Mouse (Mus musculus): ENCODE data around the gene Atg16l2.

Gene Atg16l2

GRCm38 (mm10) chr7:101311061-101311460, 9.0 kb upstream of the Atg16l2 start:
- no peak for TF ChIP-seq GATA4 (IDR thresholded peaks at IDR 0.05; ENCODE audit: insufficient replicate concordance, low read length)

DNA sequence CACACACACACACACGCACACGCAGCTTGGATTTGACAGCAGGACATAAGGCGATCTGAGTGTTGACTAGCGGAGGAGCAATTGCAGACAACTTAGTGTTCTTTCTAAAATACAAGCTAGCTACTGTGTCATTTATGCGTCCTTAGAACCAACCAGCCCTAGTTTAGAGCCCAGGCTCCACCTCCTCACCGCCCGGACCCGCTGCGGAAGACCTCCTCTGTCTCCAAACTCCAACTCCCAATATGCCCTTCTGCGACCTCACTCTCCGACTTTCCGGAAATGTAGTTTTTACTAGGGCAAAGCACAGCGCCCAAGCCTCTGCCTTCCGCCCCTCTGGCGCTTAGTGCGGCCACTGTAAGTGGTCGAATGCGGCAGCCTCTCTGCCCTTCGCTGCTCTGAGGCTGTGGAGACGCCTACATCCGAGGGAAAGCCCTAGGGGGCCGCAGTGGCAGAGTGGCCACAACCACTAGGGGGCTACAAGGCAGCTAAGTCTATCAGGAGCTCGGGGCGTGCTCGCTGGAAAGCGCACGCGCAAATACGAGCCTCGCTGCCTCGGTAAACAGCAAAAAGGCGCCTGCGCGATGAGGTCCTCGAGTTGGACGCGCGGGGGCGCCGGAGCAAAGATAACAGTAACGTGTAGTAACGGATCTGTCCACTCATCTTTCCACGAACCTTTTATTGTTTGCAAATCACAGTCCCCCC, 8.4 kb upstream of the Atg16l2 start:
- TF ChIP-seq GATA4 (IDR thresholded peaks at IDR 0.05; ENCODE audit: insufficient replicate concordance, low read length), result peak; percentile 96; the same call in 1 of the 2 replicates

DNA sequence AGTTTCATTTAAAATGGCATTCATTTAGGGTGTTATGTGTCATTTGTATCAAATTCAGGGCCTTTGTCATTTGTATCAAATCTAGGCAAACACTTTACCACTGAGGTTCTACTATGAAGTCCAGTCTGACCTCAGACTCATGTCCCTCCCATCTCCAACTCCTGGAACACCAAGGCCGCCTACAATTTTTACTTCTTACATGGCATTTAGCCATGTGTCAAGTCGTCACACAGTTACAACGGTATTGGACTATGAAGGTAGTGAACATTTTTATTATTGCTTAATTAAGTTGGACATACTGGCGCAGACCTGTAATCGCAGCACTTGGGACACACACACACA, 7.9 kb upstream of the Atg16l2 start:
- TF ChIP-seq GATA4 (IDR thresholded peaks at IDR 0.05; ENCODE audit: insufficient replicate concordance, low read length), result no peak

- no peak for TF ChIP-seq GATA4 (IDR thresholded peaks at IDR 0.05; ENCODE audit: insufficient replicate concordance, low read length)
These were observed 4.8 kb upstream of the Atg16l2 start for GRCm38 (mm10) chr7:101306841-101307240.

DNA sequence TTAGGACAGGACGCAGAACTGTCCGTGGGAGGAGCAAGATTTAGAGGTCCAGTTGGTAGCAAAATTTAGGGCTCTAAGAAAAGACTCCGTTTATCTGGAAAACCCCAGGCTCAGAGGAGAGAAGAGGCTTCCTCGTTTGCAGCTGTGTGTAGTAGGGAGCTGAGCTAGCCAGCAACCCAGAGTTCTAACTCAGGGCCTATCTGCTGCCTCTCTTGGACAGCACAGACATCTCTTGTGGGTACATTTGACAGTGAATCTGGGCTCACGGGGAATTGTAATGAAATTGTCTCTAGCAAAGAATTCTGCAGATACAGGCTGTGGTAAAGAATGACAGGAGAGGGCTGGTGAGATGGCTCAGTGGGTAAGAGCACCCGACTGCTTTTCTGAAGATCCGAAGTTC, 640 bp upstream of the Atg16l2 start:
- TF ChIP-seq GATA4 (IDR thresholded peaks at IDR 0.05; ENCODE audit: insufficient replicate concordance, low read length), result no peak

GRCm38 (mm10) chr7:101301361-101301880, 630 bp downstream of the Atg16l2 start:
- TF ChIP-seq GATA4 (IDR thresholded peaks at IDR 0.05; ENCODE audit: insufficient replicate concordance, low read length), result no peak

DNA sequence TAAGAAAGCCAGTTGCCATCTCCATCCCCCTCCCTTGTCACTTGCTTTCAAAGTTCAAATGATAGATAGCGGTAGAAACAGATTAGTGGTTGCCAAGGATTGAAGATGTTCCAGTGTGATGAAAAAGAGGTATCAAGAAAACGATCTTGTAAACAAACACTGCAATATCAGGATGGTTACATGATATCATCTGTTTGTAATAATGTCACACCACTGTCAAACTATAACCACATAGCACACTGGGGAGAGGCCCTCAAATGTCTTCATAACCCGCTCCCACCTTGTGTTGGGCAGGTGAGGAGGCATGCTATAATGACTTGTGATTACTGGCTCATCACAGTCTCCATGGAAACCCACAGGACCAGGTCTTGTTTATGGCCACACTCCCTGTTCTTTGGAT, 3.7 kb downstream of the Atg16l2 start:
- peak; percentile 49; the same call in 1 of the 2 replicates for TF ChIP-seq GATA4 (IDR thresholded peaks at IDR 0.05; ENCODE audit: insufficient replicate concordance, low read length)

DNA sequence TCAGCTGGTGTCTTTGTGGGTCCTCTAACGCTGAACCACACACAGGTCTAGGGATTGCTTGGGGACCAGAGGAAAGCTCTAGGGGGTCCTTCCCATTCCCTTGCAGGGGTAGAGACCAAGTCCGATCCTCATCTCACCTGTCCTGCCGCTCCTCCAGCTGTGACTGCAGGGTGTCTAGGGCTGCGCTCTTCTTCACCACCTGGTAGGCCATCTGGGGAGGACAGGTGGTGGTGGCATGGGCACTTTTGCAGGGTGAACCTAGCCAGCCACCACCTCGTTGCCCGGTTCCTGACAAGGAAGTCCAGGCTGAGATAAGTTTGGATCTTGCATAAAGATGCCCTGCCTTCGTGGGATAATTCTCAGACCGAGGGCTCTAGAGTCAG, 5.0 kb downstream of the Atg16l2 start:
- TF ChIP-seq GATA4 (IDR thresholded peaks at IDR 0.05; ENCODE audit: insufficient replicate concordance, low read length), result no peak

GRCm38 (mm10) chr7:101296252-101297022, 5.6 kb downstream of the Atg16l2 start:
- TF ChIP-seq GATA4 (IDR thresholded peaks at IDR 0.05; ENCODE audit: insufficient replicate concordance, low read length), result no peak

- no peak for TF ChIP-seq GATA4 (IDR thresholded peaks at IDR 0.05; ENCODE audit: insufficient replicate concordance, low read length)
These were observed 6.6 kb downstream of the Atg16l2 start for GRCm38 (mm10) chr7:101295438-101295837.

DNA sequence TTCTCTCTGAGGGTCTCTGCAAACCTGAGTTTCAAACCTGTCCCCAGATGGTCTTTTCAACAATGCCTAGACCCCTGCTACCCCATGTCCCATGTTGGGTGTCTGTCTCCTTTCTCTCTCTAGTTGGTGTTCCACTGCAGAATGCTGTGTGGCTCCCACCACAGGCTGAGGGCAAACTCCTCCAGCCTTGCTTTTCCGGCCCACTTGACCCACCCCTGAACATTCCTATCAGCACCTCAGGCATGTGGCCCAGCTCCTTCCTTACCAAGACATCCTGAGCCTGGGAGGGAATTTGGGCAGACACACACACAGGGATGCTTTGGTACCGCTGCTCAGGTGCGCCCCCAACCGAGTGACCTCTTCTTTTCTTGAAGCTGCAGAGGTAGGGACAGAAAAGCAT, 8.4 kb downstream of the Atg16l2 start:
- no peak for TF ChIP-seq GATA4 (IDR thresholded peaks at IDR 0.05; ENCODE audit: insufficient replicate concordance, low read length)

DNA sequence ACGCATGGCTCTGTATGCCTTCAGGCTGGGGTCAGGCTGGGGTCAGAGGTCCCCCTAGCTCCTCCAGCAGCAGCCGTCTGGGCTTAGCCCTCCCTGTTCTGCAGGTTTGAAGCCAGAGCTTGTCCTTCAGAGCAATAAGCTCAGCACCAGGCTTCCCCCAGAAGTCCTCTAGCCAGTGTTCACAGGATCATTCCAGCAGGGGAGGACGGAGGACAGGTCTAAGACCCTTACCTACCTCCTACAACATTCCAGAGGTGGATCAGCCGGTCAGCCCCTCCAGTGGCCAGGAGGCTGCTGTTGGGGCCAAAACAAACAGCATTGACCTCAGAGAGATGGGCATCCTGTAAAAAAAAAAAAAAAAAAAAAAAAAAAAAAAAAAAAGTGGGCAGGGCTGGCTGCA, 8.9 kb downstream of the Atg16l2 start:
- no peak for TF ChIP-seq GATA4 (IDR thresholded peaks at IDR 0.05; ENCODE audit: insufficient replicate concordance, low read length)

DNA sequence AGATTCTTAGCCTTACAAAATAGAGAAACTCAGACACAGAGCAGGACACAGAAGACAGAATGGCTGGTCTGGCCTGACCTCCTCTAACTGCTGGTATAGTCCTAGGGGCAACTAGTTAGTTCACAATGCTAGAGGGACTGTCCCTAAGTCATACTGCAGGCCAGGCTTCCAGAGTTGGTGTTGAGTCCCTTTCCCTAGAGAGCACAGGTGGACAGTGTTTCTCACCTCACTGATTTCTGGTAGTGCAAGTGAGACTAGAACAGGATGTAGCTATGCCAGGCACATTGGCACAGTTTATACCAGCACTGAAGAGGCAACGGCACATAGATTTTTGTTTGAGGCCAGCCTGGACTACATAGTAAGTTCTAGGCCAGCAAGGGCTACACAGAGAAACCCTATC, 9.4 kb downstream of the Atg16l2 start:
- no peak for TF ChIP-seq GATA4 (IDR thresholded peaks at IDR 0.05; ENCODE audit: insufficient replicate concordance, low read length)

- no peak for TF ChIP-seq GATA4 (IDR thresholded peaks at IDR 0.05; ENCODE audit: insufficient replicate concordance, low read length)
These were observed 10.0 kb downstream of the Atg16l2 start for GRCm38 (mm10) chr7:101292086-101292485.

DNA sequence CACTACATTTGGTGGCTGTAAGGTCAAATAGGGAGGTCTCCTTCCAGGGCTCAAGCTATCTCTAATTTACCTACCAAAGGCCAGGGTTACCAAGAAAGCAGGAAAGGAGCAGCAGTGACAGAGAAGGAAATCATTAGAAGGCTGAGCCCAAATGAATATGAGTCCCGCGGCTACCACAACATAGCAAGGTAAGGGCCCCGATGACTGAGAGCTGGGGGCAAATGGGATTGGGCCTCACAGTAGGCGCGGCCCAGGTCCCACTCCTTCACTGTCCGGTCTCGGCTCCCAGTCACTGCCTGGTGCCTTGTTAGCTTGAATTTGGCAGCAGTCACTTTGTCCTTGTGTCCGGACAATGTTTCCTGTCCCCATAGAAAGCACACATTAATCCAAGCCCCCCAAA, 10.4 kb downstream of the Atg16l2 start:
- TF ChIP-seq GATA4 (IDR thresholded peaks at IDR 0.05; ENCODE audit: insufficient replicate concordance, low read length), result no peak

DNA sequence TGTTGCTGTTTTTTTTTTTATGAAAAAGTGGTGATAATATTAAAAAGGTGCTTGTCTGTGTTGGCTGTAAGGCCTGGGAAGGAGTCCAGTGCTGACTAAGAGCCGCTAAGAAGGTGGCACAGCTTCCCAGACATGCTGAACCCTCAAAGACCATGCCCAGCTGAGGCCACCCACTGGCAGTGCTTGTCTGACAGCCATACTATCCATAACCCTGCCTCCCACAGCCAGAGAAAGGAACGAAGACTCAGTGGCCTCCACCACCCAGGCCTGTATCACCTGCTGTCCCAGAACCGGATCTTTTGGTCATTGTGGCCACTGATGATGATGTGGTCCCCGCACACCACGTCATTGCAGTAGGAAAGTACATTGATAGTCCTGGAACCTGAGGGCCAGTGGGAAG, 10.8 kb downstream of the Atg16l2 start:
- no peak for TF ChIP-seq GATA4 (IDR thresholded peaks at IDR 0.05; ENCODE audit: insufficient replicate concordance, low read length)
